Mouse (Mus musculus) kidney, adult 9 months (tissue): Measurements from ENCODE around the gene Nr2f1.

Experiments used
- DNase-seq: peaks from one replicate; pipeline ENCODE4 v3.0.0; 2022

The Nr2f1 gene

DNA sequence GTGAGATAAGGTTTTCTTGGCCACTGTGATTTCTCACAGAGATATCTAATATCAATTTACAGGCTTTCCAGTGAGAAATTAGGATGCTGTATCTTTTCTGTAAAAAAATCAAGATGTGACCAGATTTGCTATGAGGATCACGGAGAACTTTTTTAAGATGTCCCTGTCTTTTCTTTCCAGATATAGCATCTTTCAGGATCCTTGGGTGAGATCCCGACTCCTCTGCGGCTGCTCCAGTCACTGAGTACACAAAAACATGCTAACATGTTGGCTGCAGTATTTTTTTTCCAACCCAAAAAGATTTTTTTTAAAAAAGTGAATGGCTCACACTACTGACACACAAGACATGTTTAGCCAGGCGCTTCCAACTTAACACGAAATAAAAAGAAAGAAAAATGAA, 20.8 kb downstream of the Nr2f1 start:
- no peak for DNase-seq

DNA sequence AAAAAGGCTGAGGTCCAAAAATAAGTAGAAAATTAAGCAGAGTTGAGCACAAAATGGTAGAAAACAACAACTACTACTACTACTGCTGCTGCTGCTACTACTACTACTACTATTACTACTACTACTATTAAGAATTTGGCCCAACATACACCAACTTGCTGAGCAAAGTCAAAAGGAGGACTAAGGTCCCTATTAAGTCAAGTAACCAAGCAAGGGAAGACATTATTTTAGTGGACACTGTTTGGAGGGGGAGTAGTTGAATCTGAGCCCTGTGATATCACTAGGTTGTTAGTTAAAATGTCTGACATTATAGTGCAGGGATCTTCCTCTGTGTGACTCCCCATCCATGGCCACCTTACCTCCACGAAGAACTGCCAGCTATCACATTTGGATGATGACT, 21.5 kb downstream of the Nr2f1 start:
- no peak for DNase-seq

DNA sequence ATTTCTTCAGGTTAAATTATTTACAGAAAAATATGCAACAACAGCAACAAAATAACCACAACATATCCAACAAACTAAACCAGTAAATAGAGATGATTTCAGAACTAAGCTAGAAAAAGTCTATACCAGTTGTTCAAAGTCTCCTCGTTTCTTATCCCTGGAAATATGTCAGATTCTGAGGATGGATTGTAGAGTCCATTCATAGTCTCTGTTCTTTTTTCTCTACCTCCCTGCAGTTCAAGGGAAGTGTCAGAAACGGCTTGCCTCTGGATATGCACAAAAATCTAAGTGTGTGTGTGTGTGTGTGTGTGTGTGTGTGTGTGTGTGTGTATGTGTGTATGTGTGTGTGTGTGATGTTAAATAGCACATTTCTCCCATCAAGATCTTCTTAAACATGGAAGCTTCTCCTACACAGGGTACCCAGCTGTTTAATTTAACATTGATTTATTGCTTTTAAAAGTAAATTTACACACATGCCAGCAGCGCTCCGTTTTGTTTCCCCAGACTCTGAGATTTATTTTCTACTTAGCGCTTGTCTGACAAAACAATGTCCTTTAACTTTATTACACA, 22.1 kb downstream of the Nr2f1 start:
- no peak for DNase-seq

DNA sequence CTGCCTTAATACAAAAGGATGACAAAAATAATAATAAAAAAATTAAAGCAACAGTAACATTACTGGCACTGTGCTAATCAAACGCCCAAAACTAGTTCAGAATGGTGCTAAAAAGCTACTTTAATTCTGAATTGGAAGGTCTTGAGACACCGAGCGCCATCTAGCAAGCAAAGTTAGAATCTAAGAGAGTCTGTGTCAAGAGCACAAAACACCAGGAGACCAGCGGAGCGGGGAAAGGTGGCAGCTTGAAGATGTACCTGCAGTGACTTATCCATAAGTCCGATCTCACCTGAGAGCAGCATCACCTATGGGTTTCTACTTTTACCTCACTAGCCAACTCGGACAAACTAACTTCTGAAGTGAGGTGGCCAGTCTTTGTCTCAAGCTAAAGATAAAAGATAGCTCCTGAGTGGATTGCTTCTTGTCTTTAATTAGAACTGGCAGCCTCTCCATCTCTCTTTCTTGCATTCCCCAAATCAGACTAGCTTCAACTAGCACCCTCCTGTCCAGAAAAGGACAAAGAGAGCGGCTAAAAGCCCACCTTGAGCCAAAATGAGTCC, 23.7 kb downstream of the Nr2f1 start:
- DNase-seq = peak; percentile 31

DNA sequence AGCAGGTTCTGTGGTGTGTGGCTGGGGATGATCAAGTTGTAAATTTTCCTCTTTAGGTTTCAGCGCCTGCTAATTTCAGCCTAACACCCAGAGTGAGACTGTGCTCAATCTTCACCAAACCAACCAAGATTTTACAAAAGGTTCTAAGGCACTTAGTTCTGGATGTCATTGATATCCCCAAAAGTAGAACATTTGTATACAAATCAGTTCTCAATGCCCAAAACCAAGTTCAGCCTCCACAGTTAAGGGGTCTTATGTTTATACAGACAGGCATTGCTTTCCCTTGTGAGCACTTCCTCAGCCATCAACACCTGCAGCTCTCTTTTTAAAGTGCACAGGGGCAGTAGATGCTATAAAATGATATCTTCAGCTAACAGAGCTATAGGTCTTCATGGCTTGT, 24.7 kb downstream of the Nr2f1 start:
- no peak for DNase-seq

DNA sequence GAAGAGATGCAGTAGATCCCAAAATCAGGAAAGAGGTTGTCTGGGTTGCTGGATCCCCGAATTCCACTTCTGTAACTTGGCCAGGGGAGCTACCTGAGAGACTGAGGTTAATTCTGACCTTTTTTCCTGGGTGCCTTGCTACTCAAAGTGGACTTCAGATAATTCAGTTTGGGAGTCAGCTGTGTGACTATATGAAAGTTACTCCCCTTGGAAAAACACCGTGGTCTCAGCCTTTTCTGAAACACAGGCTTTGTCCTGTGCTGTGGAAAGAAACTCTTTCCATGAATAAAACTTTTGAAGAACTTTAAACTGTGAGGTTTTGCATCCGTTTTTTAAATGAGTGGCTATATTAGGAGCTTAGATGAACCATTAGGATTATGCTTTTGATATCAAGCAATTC, 25.4 kb downstream of the Nr2f1 start:
- no peak for DNase-seq

DNA sequence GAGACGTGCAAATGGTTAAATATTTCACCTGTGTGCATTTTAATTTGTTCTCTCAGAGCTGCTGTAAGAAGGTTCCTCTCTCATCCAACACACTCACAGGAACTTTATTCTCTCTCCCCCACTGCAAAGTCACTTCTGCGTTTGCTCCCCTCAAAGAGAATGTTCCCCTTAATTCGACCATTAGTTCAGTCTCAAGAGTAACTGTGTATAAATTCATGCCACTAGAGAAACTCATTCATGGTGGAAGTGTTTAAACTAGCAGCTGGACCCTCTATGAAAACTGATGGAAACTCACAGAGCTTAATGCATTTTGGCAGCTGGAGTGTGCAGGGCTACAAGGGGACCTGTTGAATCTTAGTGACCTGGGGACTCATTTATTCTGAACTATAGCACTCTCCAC, 26.7 kb downstream of the Nr2f1 start:
- no peak for DNase-seq

DNA sequence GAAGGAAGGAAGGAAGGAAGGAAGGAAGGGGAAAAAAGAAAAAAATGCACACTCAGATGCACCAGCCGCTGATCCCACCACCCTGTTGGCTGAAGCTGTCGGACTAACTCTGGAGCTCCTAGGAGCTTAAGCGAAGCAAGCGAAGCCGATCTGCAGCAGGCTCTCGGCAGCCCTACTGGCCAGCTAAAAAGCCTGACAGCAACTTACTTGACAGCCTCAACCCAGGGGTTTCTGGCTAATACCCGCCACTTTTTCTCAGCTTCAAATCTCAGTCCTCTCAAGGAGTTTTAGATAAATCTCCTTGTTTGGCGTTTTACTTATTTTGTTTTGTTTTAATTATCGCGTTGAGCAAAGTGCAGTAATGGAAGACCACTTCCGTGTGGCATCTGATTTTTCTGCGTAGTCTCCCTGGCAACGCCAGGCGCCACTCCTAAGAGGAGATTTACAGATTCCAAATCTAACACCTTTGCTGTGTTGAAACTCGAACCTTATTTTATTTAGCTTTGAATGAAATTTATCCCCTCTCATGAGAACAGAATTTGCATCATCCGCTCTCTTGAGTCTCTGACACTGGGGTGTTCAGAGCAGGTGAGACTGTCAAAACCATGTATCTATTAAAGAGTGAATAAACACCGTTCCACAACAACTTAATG, 27.4 kb downstream of the Nr2f1 start:
- no peak for DNase-seq

DNA sequence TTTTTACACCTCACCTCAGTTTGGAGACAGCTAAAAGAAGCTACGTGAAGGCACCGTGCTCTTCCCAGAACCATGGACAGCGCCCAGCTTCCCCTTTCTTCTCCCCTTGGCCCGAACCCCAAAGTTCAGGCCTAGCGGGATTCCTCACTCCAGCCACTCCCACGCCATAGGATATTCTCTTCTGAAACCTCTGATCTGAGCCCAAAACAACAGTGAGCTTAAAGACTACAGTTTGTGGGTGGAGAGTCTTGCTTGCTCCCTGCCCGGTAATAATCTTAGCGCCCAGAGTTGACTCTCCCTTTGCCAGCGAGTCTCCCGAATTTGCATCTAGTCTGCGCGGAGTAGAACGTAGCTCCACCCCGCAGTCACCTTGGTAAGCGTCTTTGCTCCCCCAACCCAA, 28.2 kb downstream of the Nr2f1 start:
- DNase-seq = no peak

DNA sequence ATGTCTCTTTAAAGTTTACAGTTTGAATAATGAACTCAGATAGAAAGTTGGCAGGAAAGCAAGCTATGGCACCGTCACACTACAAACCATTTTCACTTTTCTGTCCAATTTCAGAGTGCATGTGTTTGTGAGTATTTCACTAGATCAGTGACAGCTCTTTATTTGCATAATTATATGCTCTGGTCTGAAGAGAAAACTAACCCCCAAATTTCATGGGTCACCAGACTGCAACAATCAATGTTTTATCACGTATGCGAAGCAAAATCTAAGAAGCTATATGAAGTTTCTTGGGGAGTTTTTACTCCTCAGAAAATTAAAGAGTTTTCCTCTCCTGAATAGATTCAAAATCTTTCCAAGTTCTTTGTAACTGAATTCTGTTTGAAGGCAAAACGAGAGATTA, 31.4 kb downstream of the Nr2f1 start:
- no peak for DNase-seq

DNA sequence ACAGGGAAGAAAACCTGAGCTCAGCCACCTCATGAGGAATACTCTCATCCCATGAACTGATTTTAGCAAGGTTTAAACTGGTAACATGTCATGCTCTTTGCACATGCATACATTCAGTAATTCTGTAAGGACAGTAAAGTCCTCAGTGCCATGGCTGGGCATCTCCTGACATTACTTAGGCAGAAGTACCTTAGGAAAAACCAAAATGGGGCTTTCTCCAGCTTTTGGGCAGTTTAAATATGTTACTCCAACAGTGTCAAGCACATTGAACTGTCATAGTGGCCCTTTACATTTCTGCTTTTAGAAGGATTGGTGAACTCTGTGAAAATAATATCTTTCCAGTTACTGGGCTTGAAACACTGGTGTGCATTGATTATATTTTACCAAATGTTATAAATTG, 34.6 kb downstream of the Nr2f1 start:
- DNase-seq = no peak

DNA sequence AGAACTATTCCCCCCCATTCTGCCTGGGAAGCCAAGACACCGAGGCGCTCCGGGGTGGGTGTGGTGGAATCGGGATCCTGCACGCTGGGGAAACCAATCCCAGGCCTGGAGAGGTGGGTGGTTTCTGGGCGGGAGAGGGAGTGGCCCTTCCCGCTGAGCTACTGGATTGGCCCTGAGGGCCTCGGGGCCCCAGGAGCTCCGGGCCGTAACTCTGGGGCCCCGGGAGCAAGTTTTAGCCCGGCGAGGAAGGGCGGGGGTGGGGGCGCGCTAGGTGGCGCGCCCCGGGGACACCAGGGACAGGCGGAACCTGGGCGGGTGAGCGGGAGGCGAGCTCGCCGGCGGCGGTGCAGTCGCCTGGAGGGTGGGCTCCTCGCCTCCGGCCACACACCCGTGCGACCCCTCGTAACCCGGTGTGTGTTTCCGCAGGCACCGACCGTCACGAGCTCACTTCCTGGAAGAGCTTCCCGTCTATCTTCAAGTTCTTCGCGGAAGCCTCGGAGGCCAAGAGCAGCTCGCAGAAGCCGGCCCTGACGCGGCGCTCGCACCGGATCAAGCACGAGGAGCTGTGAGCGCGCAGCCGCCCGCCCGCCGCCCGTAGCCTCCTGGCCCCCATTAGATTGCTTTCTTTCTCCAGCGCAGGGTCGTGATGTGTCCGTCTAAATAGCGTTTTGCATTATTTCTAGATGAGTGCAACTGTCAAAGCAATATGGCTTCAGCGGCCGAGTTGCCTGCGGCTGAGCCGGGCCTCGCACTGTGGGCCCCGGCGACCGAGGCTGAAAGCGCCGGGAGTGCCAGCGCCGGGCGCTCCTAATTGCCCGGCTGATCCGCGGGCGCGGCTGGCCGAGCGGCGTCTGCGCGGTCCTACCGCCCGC, 36.2 kb downstream of the Nr2f1 start:
- peak; percentile 47 for DNase-seq

DNA sequence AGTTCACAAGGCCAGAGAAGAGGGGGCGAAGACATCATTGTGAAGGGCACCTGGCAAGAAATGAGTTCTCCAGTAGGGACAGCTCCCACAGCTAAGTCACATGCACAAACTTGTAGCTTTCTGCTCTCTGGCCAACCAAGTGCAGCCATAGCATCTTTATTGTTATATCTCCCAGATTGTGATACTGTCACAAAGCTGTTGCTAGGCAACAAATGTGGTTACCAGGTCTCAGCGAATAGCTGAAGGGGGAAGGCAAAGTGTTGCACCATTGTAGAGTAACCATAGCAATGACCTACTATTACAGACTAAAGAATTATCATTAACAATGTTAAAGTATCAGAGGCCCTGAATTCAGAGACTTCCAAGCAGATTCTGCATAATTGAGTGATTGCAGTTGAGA, 37.4 kb downstream of the Nr2f1 start:
- no peak for DNase-seq

DNA sequence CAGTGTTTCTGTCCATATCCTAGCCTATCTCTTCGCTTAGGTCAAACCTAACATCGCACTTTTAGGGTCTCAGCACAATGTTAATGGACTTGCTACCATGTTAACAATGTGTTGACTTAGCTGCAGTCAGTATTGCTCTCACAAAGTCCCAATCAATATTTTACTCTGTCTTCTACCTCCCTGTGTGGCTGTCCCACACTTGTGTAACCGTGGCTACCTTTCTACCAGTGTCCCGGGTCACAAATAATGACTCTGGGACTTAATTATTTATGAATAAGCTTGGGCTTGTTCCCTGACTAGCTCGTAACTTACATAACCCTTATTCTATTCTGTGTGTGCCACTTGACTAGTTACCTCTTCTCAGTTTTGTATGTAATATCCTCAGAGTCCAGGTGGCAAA, 42.1 kb downstream of the Nr2f1 start:
- no peak for DNase-seq
